Mouse (Mus musculus): ENCODE measurements around the gene Plekhg4.

DNA sequence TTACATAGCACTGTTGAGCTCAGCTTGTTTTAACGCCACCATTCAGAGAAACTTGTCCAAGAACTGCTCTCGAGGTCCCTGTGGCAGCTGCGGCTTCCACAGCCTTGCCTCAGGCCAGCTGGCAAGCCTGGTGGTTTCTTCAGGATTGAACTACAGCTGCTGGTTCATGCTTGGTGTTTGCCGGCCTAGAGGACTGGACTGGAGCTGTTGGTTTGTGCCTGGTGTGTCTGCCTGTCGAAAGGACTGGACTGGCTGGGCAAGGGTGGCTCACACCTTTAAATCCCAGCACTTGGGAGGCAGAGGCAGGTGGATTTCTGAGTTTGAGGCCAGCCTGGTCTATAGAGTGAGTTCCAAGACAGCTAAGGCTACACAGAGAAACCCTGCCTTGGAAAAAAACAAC lies 26.9 kb downstream of the Plekhg4 start:
- TF ChIP-seq CTCF (IDR thresholded peaks at IDR 0.05; ENCODE audit: borderline replicate concordance, control insufficient read depth, extremely low read depth, insufficient read depth, low read length, poor library complexity) (no peak), POLR2A (IDR thresholded peaks at IDR 0.05; ENCODE audit: control insufficient read depth, extremely low read depth, insufficient read depth, low read length, poor library complexity) (no peak)
